Mouse (Mus musculus): ENCODE results near the gene L3mbtl4.

DNA sequence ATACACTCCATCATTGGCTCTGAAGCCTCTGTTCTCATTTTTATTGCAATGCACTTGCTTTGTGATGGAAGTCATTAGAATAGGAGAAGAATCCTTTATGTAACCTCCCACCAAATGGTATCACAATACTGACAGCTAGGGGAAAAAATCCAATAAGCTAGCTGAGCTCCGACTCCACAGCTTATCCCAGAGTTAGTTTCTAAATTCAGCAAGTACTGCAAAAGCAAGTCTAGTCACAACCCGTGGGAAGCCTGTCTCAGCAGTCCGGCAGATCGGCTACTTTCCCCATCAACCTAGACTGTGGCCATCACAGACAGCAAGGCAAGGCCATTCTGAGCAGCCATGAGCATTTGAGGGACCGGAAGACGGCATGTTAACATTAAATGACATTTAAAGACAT, 298.2 kb downstream of the L3mbtl4 start:
- TF ChIP-seq POLR2A (IDR thresholded peaks at IDR 0.05; ENCODE audit: borderline replicate concordance, low read depth, low read length) (no peak), CTCF (IDR thresholded peaks at IDR 0.05; ENCODE audit: low read depth, low read length) (no peak)
